Mouse (Mus musculus) gastrocnemius, postnatal 36 days (tissue): ENCODE data around the gene Ube2l3. TPM values are rescaled to one million over a fixed set of nuclear protein-coding genes. Genes with fewer than 3 reads are reported as not detected.
"Not testable (repeated sequence)": the region's sequence is repeated elsewhere in the genome, so short reads cannot be mapped to it uniquely, and the experiment has no call there.

Experiments used
- DNase-seq, 2 experiments: peaks; one replicate each; pipeline ENCODE4 v3.0.0; 2022
- intact Hi-C: fragments of 180-260 bp; cut with DNase I; formaldehyde crosslinking; loops from one replicate; pipeline ENCODE4 v1.15.1; 2025
- total RNA-seq, 2 experiments: library from RNA; stranded (reverse); gene quantifications; 2 replicates each; pipeline ENCODE4 v1.2.3; 2021

Ube2l3 gene
- total RNA-seq, 2 experiments from 2014 or later: 130 to 135 TPM

DNA sequence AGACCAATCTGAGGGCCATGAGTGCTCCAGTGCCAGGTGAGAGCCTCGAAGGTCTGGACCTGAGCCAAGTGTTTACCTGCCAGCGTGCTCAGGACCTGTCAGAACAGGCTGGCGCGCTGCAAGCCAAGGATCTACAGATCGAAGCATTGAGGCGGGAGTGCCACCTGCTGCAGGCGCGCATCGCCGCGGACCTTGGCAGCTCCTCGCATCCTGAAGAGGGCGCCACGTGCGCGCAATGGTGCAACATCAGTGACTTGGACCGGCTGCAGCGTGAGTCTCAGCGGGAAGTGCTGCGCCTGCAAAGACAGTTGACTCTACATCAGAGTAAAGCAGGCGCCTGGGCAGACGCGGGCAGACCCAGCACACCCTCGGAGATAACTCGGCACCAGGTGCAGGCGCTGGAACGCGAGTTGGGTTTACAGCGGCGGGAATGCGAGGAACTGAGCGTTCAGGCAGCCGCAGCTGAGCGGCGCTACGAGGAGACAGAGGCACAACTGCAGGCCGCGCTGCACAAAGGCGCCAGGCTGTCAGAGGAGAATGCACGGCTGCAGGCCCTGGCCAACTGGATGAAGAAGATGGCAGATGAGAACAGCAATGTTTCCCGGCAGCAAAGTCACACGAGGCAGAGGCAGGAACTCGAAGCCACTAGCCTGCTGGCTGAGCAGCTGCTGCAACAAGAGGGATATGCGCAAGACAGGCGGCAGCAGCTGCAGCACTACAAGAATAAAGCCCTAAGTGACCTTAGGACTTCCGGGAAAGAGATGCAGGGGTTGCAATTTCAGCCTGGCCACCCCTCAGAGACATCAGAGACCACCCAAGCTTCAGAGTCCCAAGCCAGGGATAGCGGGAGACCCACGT, 7.8 kb upstream of the Ube2l3 start:
- peak; percentile 86 to 87 for DNase-seq
- intact Hi-C loops: loop anchor here (2.0 to 5.0 kb wide), 3 partner anchors 61 to 78 kb away; partner anchors contain the start of genes Ccdc116 and Sdf2l1

GRCm38 (mm10) chr16:17209404-17209960, 7.0 kb upstream of the Ube2l3 start:
- DNase-seq: no peak
- intact Hi-C loops: loop anchor here (5.0 kb wide), 2 partner anchors 62 to 77 kb away; partner anchors contain the start of genes Ccdc116 and Sdf2l1

DNA sequence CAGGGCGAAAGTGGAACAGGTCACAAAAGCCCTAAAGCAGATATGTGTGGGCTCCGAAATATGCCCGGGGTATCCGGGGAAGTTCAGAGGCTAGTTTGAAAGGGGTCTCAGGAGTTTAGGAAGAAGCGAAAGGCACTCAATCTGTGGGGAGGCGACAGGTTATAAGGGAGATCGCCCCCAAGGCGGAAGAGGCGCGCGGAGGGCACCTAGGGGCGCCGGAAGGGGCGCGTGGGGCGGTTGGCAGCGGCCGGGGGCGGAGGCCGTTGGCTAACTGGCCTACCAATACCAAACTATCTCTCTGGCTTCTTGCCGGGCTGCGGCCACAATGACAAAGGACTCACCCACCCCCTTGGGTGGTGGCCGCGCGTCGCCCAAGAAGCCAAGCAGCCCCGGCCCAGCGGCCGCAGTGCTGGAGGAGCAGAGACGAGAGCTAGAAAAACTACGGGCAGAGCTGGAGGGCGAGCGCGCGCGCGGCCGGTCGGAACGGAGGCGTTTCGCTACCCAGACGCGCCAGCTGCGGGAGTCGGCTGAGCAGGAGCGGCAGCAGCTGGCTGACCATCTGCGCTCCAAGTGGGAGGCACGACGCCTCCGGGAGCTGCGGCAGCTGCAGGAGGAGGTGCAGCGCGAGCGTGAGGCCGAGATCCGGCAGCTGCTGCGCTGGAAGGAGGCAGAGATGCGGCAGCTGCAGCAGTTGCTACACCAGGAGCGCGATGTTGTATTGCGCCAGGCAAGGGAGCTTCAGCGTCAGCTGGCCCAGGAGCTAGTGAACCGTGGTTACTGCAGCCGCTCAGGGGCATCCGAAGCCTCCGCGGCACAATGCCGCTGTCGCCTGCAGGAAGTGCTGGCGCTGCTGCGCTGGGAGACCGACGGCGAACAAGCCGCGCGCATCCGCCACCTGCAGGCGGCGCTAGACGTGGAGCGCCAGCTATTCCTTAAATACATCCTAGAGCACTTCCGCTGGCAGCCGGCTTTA, 6.2 kb upstream of the Ube2l3 start, which contains the start of gene Rimbp3:
Gene Rimbp3, plus strand, starts transcription at position 215 of the 973 bp plus-strand sequence.
- intact Hi-C loops: loop anchor here (5.0 kb wide), 2 partner anchors 61 to 76 kb away; partner anchors contain the start of genes Ccdc116 and Sdf2l1
- DNase-seq: peak; percentile 72 to 76

DNA sequence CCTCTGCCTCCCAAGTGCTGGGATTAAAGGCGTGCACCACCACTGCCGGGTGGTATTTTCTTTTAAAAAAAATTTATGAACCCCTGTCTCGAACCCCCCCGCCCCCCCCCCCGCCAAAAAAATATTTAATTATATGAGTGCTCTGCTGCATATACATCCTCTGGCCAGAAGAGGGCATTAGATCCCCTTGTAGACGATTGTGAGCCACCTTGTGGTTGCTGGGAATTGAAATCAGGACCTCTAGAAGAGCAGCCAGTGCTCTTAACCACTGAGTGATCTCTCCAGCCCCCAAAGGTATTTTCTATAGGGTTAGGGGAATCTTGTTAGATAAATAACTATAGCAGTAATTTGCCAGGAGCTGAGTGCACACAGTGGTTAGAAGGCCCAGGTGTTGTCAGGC, 2.5 kb upstream of the Ube2l3 start:
- no peak for DNase-seq
- intact Hi-C loops: loop anchor here (5.0 kb wide), 2 partner anchors 58 to 73 kb away; partner anchors contain the start of genes Ccdc116 and Sdf2l1

DNA sequence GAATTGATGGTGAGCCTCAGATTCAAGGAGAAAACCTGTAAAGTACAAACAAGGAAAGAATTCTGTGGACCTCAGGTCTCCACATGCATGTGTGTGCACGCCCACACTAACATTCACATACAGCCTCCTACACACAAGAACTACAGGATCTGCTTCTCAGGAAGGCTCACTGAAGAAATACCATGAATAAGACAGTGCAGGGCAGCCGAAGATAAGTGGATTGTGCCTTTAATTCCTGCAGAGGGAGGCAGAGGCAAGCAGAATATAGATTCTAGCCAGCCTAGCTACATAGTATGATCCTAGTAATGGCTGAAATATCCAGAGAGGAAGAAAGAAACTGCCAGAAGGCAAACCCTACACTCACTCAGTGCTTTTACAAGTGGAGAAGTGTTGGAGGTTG, 472 bp downstream of the Ube2l3 start:
- intact Hi-C loops: no loop called here
- DNase-seq: no peak

- DNase-seq: peak; percentile 61 to 79
- intact Hi-C loops: no loop called here
Measured at GRCm38 (mm10) chr16:17200953-17201707, 1.3 kb downstream of the Ube2l3 start.

- intact Hi-C loops: no loop called here
- no peak for DNase-seq
Measured at GRCm38 (mm10) chr16:17200121-17200952, 2.1 kb downstream of the Ube2l3 start.

- no peak for DNase-seq
- intact Hi-C loops: no loop called here
Measured at GRCm38 (mm10) chr16:17193823-17194222, 8.6 kb downstream of the Ube2l3 start.

DNA sequence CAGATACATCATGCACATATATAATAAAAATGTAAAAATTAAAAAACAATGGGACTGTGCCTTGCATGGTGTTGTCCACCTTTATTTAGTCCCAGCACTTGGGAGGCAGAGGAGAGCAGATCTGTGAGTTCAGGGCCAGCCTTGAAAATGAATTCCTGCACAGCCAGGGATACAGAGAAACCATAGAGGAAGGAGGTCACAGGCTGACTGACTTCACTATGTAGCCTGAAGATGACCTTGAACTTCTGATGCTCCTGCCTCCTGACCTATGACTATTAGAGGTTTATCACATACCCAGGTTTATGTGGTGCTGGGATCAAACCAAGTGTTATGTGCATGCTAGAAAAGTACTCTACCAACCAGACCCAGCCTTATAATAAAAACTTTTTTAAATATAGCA, 17.0 kb downstream of the Ube2l3 start:
- intact Hi-C loops: no loop called here
- DNase-seq: no peak

DNA sequence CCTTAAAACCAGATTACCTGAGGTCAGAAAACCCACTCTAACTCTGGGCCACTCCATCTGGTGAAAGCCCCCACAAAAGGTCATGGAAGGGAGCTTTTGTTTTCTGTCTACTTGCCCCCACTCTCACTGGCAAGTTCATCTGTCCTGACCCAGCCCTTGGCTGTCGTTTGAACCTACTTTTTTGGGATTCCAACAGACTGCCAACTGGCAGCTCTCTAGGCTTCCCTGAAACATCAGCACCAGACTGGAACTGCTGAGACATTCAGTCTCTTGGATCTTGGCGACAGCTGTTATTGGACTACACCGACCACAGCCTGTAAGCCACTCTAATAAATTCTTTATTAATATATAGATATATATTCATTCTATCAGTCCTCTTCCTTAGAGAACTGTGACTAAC, 19.4 kb downstream of the Ube2l3 start:
- intact Hi-C loops: no loop called here
- DNase-seq: no peak

- no peak for DNase-seq
- intact Hi-C loops: no loop called here
Measured at GRCm38 (mm10) chr16:17182136-17182535, 20.3 kb downstream of the Ube2l3 start.

DNA sequence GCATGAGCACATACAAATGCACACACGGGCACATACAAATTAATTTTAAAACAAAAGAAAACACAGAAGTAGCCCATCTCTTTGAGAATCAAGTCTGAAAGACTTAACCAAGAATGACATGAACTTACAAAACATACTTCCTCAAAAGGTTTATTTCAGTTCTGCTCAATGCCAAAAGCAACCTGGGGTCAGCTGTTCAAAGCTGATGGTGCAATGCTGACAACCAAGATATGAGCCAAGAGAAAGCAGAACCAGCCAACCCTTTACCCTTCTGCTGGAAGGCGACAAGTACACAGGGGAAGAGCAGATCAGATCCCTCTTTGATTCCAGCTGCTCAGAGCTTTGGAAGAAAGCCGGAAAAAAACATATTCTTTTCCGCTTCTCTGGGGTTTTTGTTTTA, 21.1 kb downstream of the Ube2l3 start:
- DNase-seq: peak in 1 of 2 experiments; percentile 17
- intact Hi-C loops: no loop called here

DNA sequence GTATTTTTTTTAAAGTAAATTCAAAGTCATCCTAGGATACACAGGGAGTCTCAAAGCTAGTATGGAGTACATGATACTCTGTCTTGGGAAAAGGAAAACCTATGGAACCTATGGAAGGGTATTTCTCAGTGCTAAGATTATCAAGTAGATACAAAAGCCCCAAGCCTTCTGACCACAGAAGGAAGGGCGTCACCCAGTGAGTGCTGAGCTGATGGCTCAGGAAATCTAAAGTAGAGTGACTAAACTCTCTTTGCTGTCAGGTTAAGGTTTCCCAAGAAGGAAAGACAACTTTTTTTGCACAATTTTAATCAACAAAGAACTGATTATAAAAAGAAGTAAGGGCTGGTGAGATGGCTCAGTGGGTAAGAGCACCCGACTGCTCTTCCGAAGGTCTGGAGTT, 22.7 kb downstream of the Ube2l3 start:
- intact Hi-C loops: no loop called here
- no peak for DNase-seq

- intact Hi-C loops: no loop called here
- no peak for DNase-seq
Measured at GRCm38 (mm10) chr16:17177623-17178170, 24.8 kb downstream of the Ube2l3 start.

DNA sequence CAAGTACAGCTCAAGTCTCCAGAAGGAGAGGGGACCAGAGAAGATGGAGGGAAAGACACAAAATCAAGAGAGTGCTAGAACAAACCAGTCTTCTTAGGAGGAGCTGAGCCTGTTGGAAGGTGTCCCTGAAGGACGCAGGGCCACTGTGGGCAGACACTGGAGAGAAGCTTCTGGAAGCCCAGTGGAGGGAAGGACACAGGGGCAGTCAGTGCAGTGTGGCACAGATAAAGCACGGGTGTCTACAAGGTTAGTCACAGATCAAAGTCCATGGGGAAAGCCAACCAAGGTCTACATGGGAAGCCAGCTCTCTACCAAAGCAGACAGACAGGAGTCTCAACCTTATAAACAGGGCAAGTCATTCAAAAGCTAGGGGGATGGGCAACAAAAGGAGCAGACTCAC, 26.7 kb downstream of the Ube2l3 start:
- no peak for DNase-seq
- intact Hi-C loops: no loop called here

GRCm38 (mm10) chr16:17168049-17168448, 34.4 kb downstream of the Ube2l3 start:
- intact Hi-C loops: no loop called here
- no peak for DNase-seq

- intact Hi-C loops: no loop called here
Measured at GRCm38 (mm10) chr16:17167179-17167578, 35.3 kb downstream of the Ube2l3 start.

GRCm38 (mm10) chr16:17165478-17165877, 37.0 kb downstream of the Ube2l3 start:
- intact Hi-C loops, DNase-seq: not testable (repeated sequence)

More at GRCm38 (mm10) chr16:17167179-17167578, 35.3 kb downstream of the Ube2l3 start:
- no peak for DNase-seq
